Mouse (Mus musculus): Measurements from ENCODE around the gene Lrrc75b.

DNA sequence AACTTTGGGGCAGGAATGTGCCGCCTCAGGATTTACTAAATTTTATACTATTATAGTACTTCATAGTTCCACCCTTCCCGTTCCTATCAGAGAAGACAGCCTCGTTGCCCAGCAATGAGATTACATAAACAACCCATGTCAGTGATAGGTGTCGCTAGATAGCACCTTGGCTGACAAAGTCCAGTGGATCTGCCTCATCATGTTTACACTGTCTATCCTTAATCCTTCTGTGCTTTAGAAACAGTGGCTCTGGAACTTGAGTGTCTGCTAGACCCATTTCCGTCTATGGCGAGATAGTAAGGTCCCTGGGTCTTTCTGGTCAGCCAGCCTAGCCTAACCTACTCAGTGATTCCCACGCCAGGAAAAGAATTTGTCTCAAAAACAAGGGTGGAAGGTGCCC lies 59.8 kb downstream of the Lrrc75b start:
- TF ChIP-seq CTCF (conservative IDR thresholded peaks at IDR 0.05; ENCODE audit: low read length) (no peak), NANOG (IDR thresholded peaks at IDR 0.05; ENCODE audit: borderline replicate concordance, low read length) (no peak)
